Mouse (Mus musculus) kidney, embryonic 15.5 days (tissue): ENCODE results near the gene Parvg. TPM values are rescaled to one million over a fixed set of nuclear protein-coding genes. Genes with fewer than 3 reads are reported as not detected.
"Not testable (repeated sequence)": the region's sequence is repeated elsewhere in the genome, so short reads cannot be mapped to it uniquely, and the experiment has no call there.

ENCODE experiments used
- ATAC-seq: fragments of 200-750 bp; cut with Nextera tagmentation; replicated peaks from 2 replicates; pipeline ENCODE4 v1.8.0; 2017; ENCODE audit warnings: moderate TSS enrichment; ENCODE audit not compliant: low FRiP score
- H3K27ac ChIP-seq: fragments of 300-500 bp; sonication (generic); 2 replicates; pipeline ENCODE4 v1.5.1; 2015; ENCODE audit warnings: mild to moderate bottlenecking, inconsistent platforms
- H3K27me3 ChIP-seq: fragments of 300-500 bp; sonication (generic); 2 replicates; pipeline ENCODE4 v1.6.1; 2015; ENCODE audit warnings: inconsistent platforms
- H3K36me3 ChIP-seq: fragments of 300-500 bp; sonication (generic); 2 replicates; pipeline ENCODE4 v1.6.1; 2015; ENCODE audit warnings: inconsistent platforms
- H3K4me1 ChIP-seq: fragments of 300-500 bp; sonication (generic); 2 replicates; pipeline ENCODE4 v1.6.1; 2015; ENCODE audit warnings: inconsistent platforms
- H3K4me2 ChIP-seq: fragments of 300-500 bp; sonication (generic); 2 replicates; pipeline ENCODE4 v1.6.1; 2015; ENCODE audit warnings: moderate library complexity, mild to moderate bottlenecking, inconsistent platforms
- H3K4me3 ChIP-seq: fragments of 300-500 bp; sonication (generic); replicated peaks from 2 replicates; pipeline ENCODE4 v1.5.1; 2015; ENCODE audit warnings: mild to moderate bottlenecking, inconsistent platforms
- H3K9ac ChIP-seq: fragments of 300-500 bp; sonication (generic); 2 replicates; pipeline ENCODE4 v1.6.1; 2015; ENCODE audit warnings: mild to moderate bottlenecking, inconsistent platforms
- H3K9me3 ChIP-seq: fragments of 300-500 bp; sonication (generic); replicated peaks from 2 replicates; pipeline ENCODE4 v1.6.1; 2016; ENCODE audit warnings: inconsistent platforms
- WGBS: fragments of 180-500 bp; shearing (Covaris S2); methylation state at CpG from one replicate; pipeline ENCODE4 v1.1.7; 2015; ENCODE audit warnings: mixed read lengths; 5-methylcytosine and 5-hydroxymethylcytosine counted together
- polyA plus RNA-seq: library from polyadenylated mRNA; unstranded; fragments of >200 nt; fragmentation: Nextera tagmentation; extraction: Ambion mirVana; gene quantifications from 2 replicates; pipeline ENCODE4 v1.2.1, GENCODE M21; 2015

The Parvg gene
- 1.4 and 2.2 TPM in 2 replicates for polyA plus RNA-seq

GRCm38 (mm10) chr15:84323966-84324869 is at the start of gene Parvg:
Gene Parvg (plus strand): TSS chr15:84324026.
- H3K27ac ChIP-seq = no peak within 1 kb of the TSS
- no peaks in the 10 kb centered on the region for H3K36me3 ChIP-seq
- WGBS = 81% methylated on average over 10 of the region's 10 CpGs
- H3K4me3 ChIP-seq = 0 out of 2 replicates have a peak within 1 kb of the TSS, but pooled peaks have one; percentile 2
- H3K27me3 ChIP-seq = no peaks in the 10 kb centered on the region
- no peak within 1 kb of the TSS for H3K4me2 ChIP-seq
- H3K9me3 ChIP-seq = no peaks in the 10 kb centered on the region
- H3K9ac ChIP-seq = no peak within 1 kb of the TSS
- peaks cover 21% of the 10 kb centered on the region; the same call in 1 of the 2 replicates for H3K4me1 ChIP-seq
- no peak for ATAC-seq

GRCm38 (mm10) chr15:84276066-84276465 is 47.8 kb upstream of the Parvg start:
- Histone ChIP-seq H3K4me2 (no peak overlapping the region), H3K9ac (no peak overlapping the region), H3K4me1 (peaks cover 16% of the 10 kb centered on the region; the same call in 1 of the 2 replicates), H3K27me3 (no peaks in the 10 kb centered on the region), H3K27ac (no peak overlapping the region), H3K9me3 (no peaks in the 10 kb centered on the region), H3K36me3 (no peaks in the 10 kb centered on the region), H3K4me3 (no peak overlapping the region)
- no peak for ATAC-seq
- 57% methylated on average over 4 of the region's 4 CpGs for WGBS

GRCm38 (mm10) chr15:84278091-84278490 is 45.7 kb upstream of the Parvg start:
- 49% methylated on average over 7 of the region's 7 CpGs for WGBS
- ATAC-seq = peak; percentile 73

GRCm38 (mm10) chr15:84278656-84279055 is 45.2 kb upstream of the Parvg start:
- no peak for ATAC-seq
- Histone ChIP-seq H3K9me3 (no peaks in the 10 kb centered on the region), H3K4me2 (no peak overlapping the region), H3K27me3 (no peaks in the 10 kb centered on the region), H3K4me3 (no peak overlapping the region), H3K4me1 (peaks cover 16% of the 10 kb centered on the region; the same call in 1 of the 2 replicates), H3K9ac (no peak overlapping the region), H3K27ac (peak overlapping the region; percentile 18; the same call in 1 of the 2 replicates), H3K36me3 (no peaks in the 10 kb centered on the region)
- WGBS = 57% methylated on average over 7 of the region's 7 CpGs

More at GRCm38 (mm10) chr15:84278091-84278490, 45.7 kb upstream of the Parvg start:
- H3K4me3 ChIP-seq = no peak overlapping the region
- no peaks in the 10 kb centered on the region for H3K36me3 ChIP-seq
- no peak overlapping the region for H3K9ac ChIP-seq
- no peaks in the 10 kb centered on the region for H3K27me3 ChIP-seq
- peak overlapping the region; percentile 18; the same call in 1 of the 2 replicates for H3K27ac ChIP-seq
- H3K9me3 ChIP-seq = no peaks in the 10 kb centered on the region
- peaks cover 16% of the 10 kb centered on the region; the same call in 1 of the 2 replicates for H3K4me1 ChIP-seq
- H3K4me2 ChIP-seq = no peak overlapping the region

GRCm38 (mm10) chr15:84280309-84280708 is 43.5 kb upstream of the Parvg start:
- WGBS = 81% methylated on average over 8 of the region's 8 CpGs
- H3K36me3 ChIP-seq = no peaks in the 10 kb centered on the region
- no peak overlapping the region for H3K9ac ChIP-seq
- H3K9me3 ChIP-seq = no peaks in the 10 kb centered on the region
- H3K27ac ChIP-seq = no peak overlapping the region
- no peak overlapping the region for H3K4me2 ChIP-seq
- no peak overlapping the region for H3K4me3 ChIP-seq
- ATAC-seq = no peak
- peaks cover 16% of the 10 kb centered on the region; the same call in 1 of the 2 replicates for H3K4me1 ChIP-seq
- no peaks in the 10 kb centered on the region for H3K27me3 ChIP-seq

GRCm38 (mm10) chr15:84280712-84281347 is 43.0 kb upstream of the Parvg start:
- 78% methylated on average over 11 of the region's 11 CpGs for WGBS
- H3K9ac ChIP-seq = no peak overlapping the region

GRCm38 (mm10) chr15:84282206-84283085 is 41.4 kb upstream of the Parvg start:
- Histone ChIP-seq H3K9me3 (no peaks in the 10 kb centered on the region), H3K4me2 (no peak overlapping the region), H3K9ac (no peak overlapping the region), H3K36me3 (no peaks in the 10 kb centered on the region), H3K4me3 (no peak overlapping the region), H3K27me3 (no peaks in the 10 kb centered on the region), H3K27ac (no peak overlapping the region), H3K4me1 (peaks cover 13% of the 10 kb centered on the region; the same call in 1 of the 2 replicates)
- no peak for ATAC-seq
- 74% methylated on average over 20 of the region's 20 CpGs for WGBS

More at GRCm38 (mm10) chr15:84280712-84281347, 43.0 kb upstream of the Parvg start:
- Histone ChIP-seq H3K4me2 (no peak overlapping the region), H3K36me3 (no peaks in the 10 kb centered on the region), H3K27me3 (no peaks in the 10 kb centered on the region), H3K9me3 (no peaks in the 10 kb centered on the region), H3K4me3 (no peak overlapping the region), H3K4me1 (peaks cover 16% of the 10 kb centered on the region; the same call in 1 of the 2 replicates), H3K27ac (no peak overlapping the region)
- ATAC-seq = no peak

GRCm38 (mm10) chr15:84284059-84284458 is 39.8 kb upstream of the Parvg start:
- H3K27me3 ChIP-seq = no peaks in the 10 kb centered on the region
- no peak for ATAC-seq
- no peaks in the 10 kb centered on the region for H3K9me3 ChIP-seq
- no peak overlapping the region for H3K4me2 ChIP-seq
- no peak overlapping the region for H3K4me3 ChIP-seq
- H3K36me3 ChIP-seq = no peaks in the 10 kb centered on the region
- no peak overlapping the region for H3K9ac ChIP-seq
- WGBS = 59% methylated on average over 5 of the region's 5 CpGs
- H3K27ac ChIP-seq = no peak overlapping the region
- H3K4me1 ChIP-seq = no peaks in the 10 kb centered on the region; the same call in 1 of the 2 replicates

- Histone ChIP-seq H3K4me2 (no peak overlapping the region), H3K27me3 (no peaks in the 10 kb centered on the region), H3K4me1 (0 out of 2 replicates have a peak, but pooled peaks cover 2% of the 10 kb centered on the region), H3K4me3 (no peak overlapping the region), H3K9me3 (no peaks in the 10 kb centered on the region), H3K9ac (no peak overlapping the region), H3K36me3 (no peaks in the 10 kb centered on the region), H3K27ac (no peak overlapping the region)
- 84% methylated on average over 7 of the region's 7 CpGs for WGBS
- no peak for ATAC-seq
These were observed 38.4 kb upstream of the Parvg start for GRCm38 (mm10) chr15:84285453-84285852.

GRCm38 (mm10) chr15:84288953-84289352 is 34.9 kb upstream of the Parvg start:
- H3K4me1 ChIP-seq, H3K36me3 ChIP-seq, H3K27ac ChIP-seq, H3K9me3 ChIP-seq, H3K9ac ChIP-seq, H3K27me3 ChIP-seq, ATAC-seq, H3K4me3 ChIP-seq, H3K4me2 ChIP-seq: not testable (repeated sequence)
- WGBS = 85% methylated on average over 1 of the region's 1 CpGs

- Histone ChIP-seq H3K9me3 (no peaks in the 10 kb centered on the region), H3K36me3 (no peaks in the 10 kb centered on the region), H3K4me2 (no peak overlapping the region), H3K27ac (no peak overlapping the region), H3K9ac (no peak overlapping the region), H3K27me3 (no peaks in the 10 kb centered on the region), H3K4me3 (no peak overlapping the region), H3K4me1 (0 out of 2 replicates have a peak, but pooled peaks cover 7% of the 10 kb centered on the region)
- 88% methylated on average over 5 of the region's 5 CpGs for WGBS
- no peak for ATAC-seq
These were observed 32.7 kb upstream of the Parvg start for GRCm38 (mm10) chr15:84291097-84291496.
